Mouse (Mus musculus): ENCODE measurements at regions not wholly inside any gene's neighbourhood (a gene's known extent, or its start where the extent isn't known, plus 50 kb on each side); places are given as distances from the start of the nearest gene placed in this dataset.

- H3K9ac ChIP-seq (replicated peaks) = no peak overlapping the region
- H3K4me2 ChIP-seq (replicated peaks) = no peak overlapping the region
- ATAC-seq (replicated peaks) = peak; percentile 3; the same call in 1 of the 2 replicates
- peak overlapping the region; percentile 46 for H3K27ac ChIP-seq (replicated peaks)
- H3K4me1 ChIP-seq = peaks cover 22% of the 10 kb centered on the region
- H3K9me3 ChIP-seq = no peaks in the 10 kb centered on the region
- 67% methylated on average over 9 of the region's 9 CpGs for WGBS
- no peaks in the 10 kb centered on the region for H3K27me3 ChIP-seq
- H3K4me3 ChIP-seq = no peak overlapping the region
- H3K36me3 ChIP-seq = no peaks in the 10 kb centered on the region
Observed at GRCm38 (mm10) chr3:41194311-41195112, 111.7 kb upstream of the Pgrmc2 start.

GRCm38 (mm10) chr3:41185305-41186097 lies 102.7 kb upstream of the Pgrmc2 start:
- Histone ChIP-seq H3K4me2 (replicated peaks) (no peak overlapping the region), H3K9ac (replicated peaks) (no peak overlapping the region), H3K4me3 (no peak overlapping the region), H3K27ac (replicated peaks) (no peak overlapping the region), H3K9me3 (no peaks in the 10 kb centered on the region), H3K27me3 (no peaks in the 10 kb centered on the region), H3K36me3 (no peaks in the 10 kb centered on the region), H3K4me1 (peaks cover 10% of the 10 kb centered on the region)
- no peak for ATAC-seq (replicated peaks)
- 86% methylated on average over 10 of the region's 10 CpGs for WGBS

GRCm38 (mm10) chr3:41184375-41184774 lies 101.5 kb upstream of the Pgrmc2 start:
- Histone ChIP-seq H3K9me3 (no peaks in the 10 kb centered on the region), H3K27ac (replicated peaks) (no peak overlapping the region), H3K27me3 (no peaks in the 10 kb centered on the region), H3K9ac (replicated peaks) (no peak overlapping the region), H3K36me3 (no peaks in the 10 kb centered on the region), H3K4me3 (no peak overlapping the region), H3K4me1 (peaks cover 10% of the 10 kb centered on the region), H3K4me2 (replicated peaks) (no peak overlapping the region)
- 90% methylated on average over 7 of the region's 7 CpGs for WGBS
- no peak for ATAC-seq (replicated peaks)

- no peak overlapping the region for H3K27ac ChIP-seq (replicated peaks)
- 72% methylated on average over 10 of the region's 10 CpGs for WGBS
- H3K9ac ChIP-seq (replicated peaks) = no peak overlapping the region
Observed at GRCm38 (mm10) chr3:41182900-41183595, 100.2 kb upstream of the Pgrmc2 start.

GRCm38 (mm10) chr3:41182036-41182899 lies 99.4 kb upstream of the Pgrmc2 start:
- no peaks in the 10 kb centered on the region for H3K27me3 ChIP-seq
- no peaks in the 10 kb centered on the region for H3K9me3 ChIP-seq
- H3K36me3 ChIP-seq = no peaks in the 10 kb centered on the region
- ATAC-seq (replicated peaks) = peak; percentile 90
- H3K4me2 ChIP-seq (replicated peaks) = no peak overlapping the region
- WGBS = 49% methylated on average over 15 of the region's 15 CpGs
- H3K9ac ChIP-seq (replicated peaks) = no peak overlapping the region
- H3K27ac ChIP-seq (replicated peaks) = no peak overlapping the region
- peaks cover 10% of the 10 kb centered on the region for H3K4me1 ChIP-seq
- H3K4me3 ChIP-seq = no peak overlapping the region

More at GRCm38 (mm10) chr3:41182900-41183595, 100.2 kb upstream of the Pgrmc2 start:
- H3K4me3 ChIP-seq = no peak overlapping the region
- no peaks in the 10 kb centered on the region for H3K27me3 ChIP-seq
- H3K36me3 ChIP-seq = no peaks in the 10 kb centered on the region
- peaks cover 10% of the 10 kb centered on the region for H3K4me1 ChIP-seq
- peak; percentile 15 for ATAC-seq (replicated peaks)
- H3K9me3 ChIP-seq = no peaks in the 10 kb centered on the region
- H3K4me2 ChIP-seq (replicated peaks) = no peak overlapping the region

DNA sequence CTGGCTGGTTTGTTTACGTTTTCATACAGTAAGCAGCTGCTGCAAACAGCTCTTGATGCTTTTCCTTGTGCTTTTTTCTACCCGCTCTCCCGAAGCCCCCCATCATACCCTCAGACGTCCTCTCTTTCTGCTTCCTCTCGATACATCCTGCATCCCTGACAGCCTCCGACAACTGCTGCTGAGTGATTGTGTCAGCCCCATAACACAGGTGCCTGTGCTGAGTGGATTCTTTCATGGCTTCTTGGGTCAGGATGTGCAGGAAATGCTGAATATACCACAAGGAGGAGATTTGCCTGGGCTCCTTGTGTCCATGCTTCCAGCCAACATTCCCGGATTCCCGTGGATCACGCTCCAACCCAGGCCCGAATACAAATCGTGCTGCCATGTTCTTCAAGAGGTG lies 98.6 kb upstream of the Pgrmc2 start:
- Histone ChIP-seq H3K4me1 (peaks cover 10% of the 10 kb centered on the region), H3K4me3 (no peak overlapping the region), H3K27ac (replicated peaks) (no peak overlapping the region), H3K36me3 (no peaks in the 10 kb centered on the region), H3K4me2 (replicated peaks) (no peak overlapping the region), H3K9me3 (no peaks in the 10 kb centered on the region), H3K9ac (replicated peaks) (no peak overlapping the region), H3K27me3 (no peaks in the 10 kb centered on the region)
- 83% methylated on average over 11 of the region's 11 CpGs for WGBS
- no peak for ATAC-seq (replicated peaks)

GRCm38 (mm10) chr3:41180911-41181310 lies 98.1 kb upstream of the Pgrmc2 start:
- no peak overlapping the region for H3K9ac ChIP-seq (replicated peaks)
- H3K4me1 ChIP-seq = peaks cover 10% of the 10 kb centered on the region
- no peak for ATAC-seq (replicated peaks)
- H3K27me3 ChIP-seq = no peaks in the 10 kb centered on the region
- no peaks in the 10 kb centered on the region for H3K36me3 ChIP-seq
- 87% methylated on average over 7 of the region's 7 CpGs for WGBS
- no peak overlapping the region for H3K4me2 ChIP-seq (replicated peaks)
- H3K9me3 ChIP-seq = no peaks in the 10 kb centered on the region
- H3K27ac ChIP-seq (replicated peaks) = no peak overlapping the region
- no peak overlapping the region for H3K4me3 ChIP-seq

GRCm38 (mm10) chr3:41179037-41179880 lies 96.4 kb upstream of the Pgrmc2 start:
- no peak overlapping the region for H3K27ac ChIP-seq (replicated peaks)
- no peaks in the 10 kb centered on the region for H3K36me3 ChIP-seq
- no peaks in the 10 kb centered on the region for H3K27me3 ChIP-seq
- no peak overlapping the region for H3K4me2 ChIP-seq (replicated peaks)
- no peak overlapping the region for H3K4me3 ChIP-seq
- H3K4me1 ChIP-seq = peaks cover 10% of the 10 kb centered on the region
- no peak for ATAC-seq (replicated peaks)
- H3K9ac ChIP-seq (replicated peaks) = no peak overlapping the region
- 68% methylated on average over 4 of the region's 4 CpGs for WGBS
- no peaks in the 10 kb centered on the region for H3K9me3 ChIP-seq

- Histone ChIP-seq H3K4me3 (no peak overlapping the region), H3K9me3 (no peaks in the 10 kb centered on the region), H3K9ac (replicated peaks) (no peak overlapping the region), H3K36me3 (no peaks in the 10 kb centered on the region), H3K4me1 (peaks cover 1% of the 10 kb centered on the region; the same call in 1 of the 2 replicates), H3K27me3 (no peaks in the 10 kb centered on the region), H3K27ac (replicated peaks) (no peak overlapping the region), H3K4me2 (replicated peaks) (no peak overlapping the region)
- no peak for ATAC-seq (replicated peaks)
Observed at GRCm38 (mm10) chr3:41177124-41177523, 94.3 kb upstream of the Pgrmc2 start.

GRCm38 (mm10) chr3:41175356-41175755 lies 92.5 kb upstream of the Pgrmc2 start:
- H3K36me3 ChIP-seq = no peaks in the 10 kb centered on the region
- WGBS = 88% methylated on average over 3 of the region's 3 CpGs
- H3K9me3 ChIP-seq = no peaks in the 10 kb centered on the region
- H3K9ac ChIP-seq (replicated peaks) = no peak overlapping the region
- ATAC-seq (replicated peaks) = no peak
- no peaks in the 10 kb centered on the region for H3K27me3 ChIP-seq
- no peak overlapping the region for H3K4me2 ChIP-seq (replicated peaks)
- H3K4me1 ChIP-seq = no peaks in the 10 kb centered on the region
- H3K4me3 ChIP-seq = no peak overlapping the region
- H3K27ac ChIP-seq (replicated peaks) = no peak overlapping the region

GRCm38 (mm10) chr3:41173561-41173960 lies 90.7 kb upstream of the Pgrmc2 start:
- no peak overlapping the region for H3K9ac ChIP-seq (replicated peaks)
- ATAC-seq (replicated peaks) = no peak
- 62% methylated on average over 6 of the region's 6 CpGs for WGBS
- H3K9me3 ChIP-seq = no peaks in the 10 kb centered on the region
- H3K4me2 ChIP-seq (replicated peaks) = no peak overlapping the region
- no peak overlapping the region for H3K27ac ChIP-seq (replicated peaks)
- no peaks in the 10 kb centered on the region for H3K27me3 ChIP-seq
- no peak overlapping the region for H3K4me3 ChIP-seq
- no peaks in the 10 kb centered on the region for H3K4me1 ChIP-seq
- no peaks in the 10 kb centered on the region for H3K36me3 ChIP-seq
